Mouse (Mus musculus): ENCODE data around the gene Isoc2a. TPM values are rescaled to one million over a fixed set of nuclear protein-coding genes. Genes with fewer than 3 reads are reported as not detected.

Gene Isoc2a
- polyA plus RNA-seq, 1 experiment from 2014 or later: 0.89 TPM

DNA sequence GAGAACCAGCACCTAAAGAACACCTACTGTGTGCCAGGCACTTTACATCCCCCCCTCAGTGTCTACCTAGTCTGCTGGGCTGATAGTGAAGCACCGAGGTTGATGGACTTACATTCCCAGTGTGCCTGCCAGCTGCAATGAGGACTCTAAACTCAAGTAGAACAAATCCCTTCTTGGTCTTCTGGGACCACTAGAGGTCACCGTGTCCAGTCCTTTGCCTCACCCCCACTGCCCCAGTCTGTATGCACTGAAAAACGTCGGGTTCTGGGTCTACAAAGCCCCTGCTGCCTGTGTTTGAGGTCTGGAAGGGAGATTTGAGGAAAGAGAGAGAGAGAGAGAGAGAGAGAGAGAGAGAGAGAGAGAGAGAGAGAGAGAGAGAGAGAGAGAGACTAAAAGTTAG lies 47.5 kb downstream of the Isoc2a start:
- peaks cover 29% of the 10 kb centered on the region for H3K27me3 ChIP-seq (ENCODE audit: control insufficient read depth, insufficient read depth, low read depth, low read length)
- H3K9ac ChIP-seq (ENCODE audit: low read depth, low read length): no peak overlapping the region
- no peak overlapping the region for H3K4me3 ChIP-seq (ENCODE audit: low read depth, low read length)
- peaks cover 8% of the 10 kb centered on the region for H3K4me1 ChIP-seq (ENCODE audit: control insufficient read depth, low read depth, low read length)
- H3K9me3 ChIP-seq (replicated peaks; ENCODE audit: control insufficient read depth, low read length): no peaks in the 10 kb centered on the region
- H3K36me3 ChIP-seq (ENCODE audit: control insufficient read depth, insufficient read depth): peaks cover 14% of the 10 kb centered on the region
- H3K4me2 ChIP-seq (ENCODE audit: low read depth, low read length): no peak overlapping the region
- H3K27ac ChIP-seq (ENCODE audit: low read length): no peak overlapping the region
- no peak for ATAC-seq (ENCODE audit: low read depth)
- WGBS (ENCODE audit: insufficient replicate concordance): 3% methylated on average over 4 of the region's 4 CpGs

DNA sequence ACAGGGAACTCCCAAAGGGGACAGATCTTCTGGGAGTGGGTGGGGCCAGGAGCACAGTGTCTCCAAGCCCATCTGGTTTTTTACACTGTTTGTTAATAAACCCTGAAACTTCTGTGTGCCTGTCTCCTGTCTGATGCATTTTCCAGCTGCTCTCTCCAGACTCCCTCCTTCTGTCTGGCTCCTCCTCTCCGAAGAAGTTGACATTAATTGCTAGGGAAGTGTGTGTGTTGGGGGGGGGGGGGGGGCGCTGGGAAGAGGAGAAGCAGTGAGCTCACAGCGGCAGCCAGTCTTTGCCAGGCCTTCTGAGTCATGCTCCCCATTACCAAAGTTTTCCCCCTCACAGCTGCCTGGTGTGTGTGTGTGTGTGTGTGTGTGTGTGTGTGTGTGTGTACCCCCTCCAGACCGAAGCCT lies 47.9 kb downstream of the Isoc2a start:
- no peak overlapping the region for H3K4me2 ChIP-seq (ENCODE audit: low read depth, low read length)
- H3K27ac ChIP-seq (ENCODE audit: low read length): no peak overlapping the region
- H3K4me3 ChIP-seq (ENCODE audit: low read depth, low read length): no peak overlapping the region
- no peaks in the 10 kb centered on the region for H3K9me3 ChIP-seq (replicated peaks; ENCODE audit: control insufficient read depth, low read length)
- no peak for ATAC-seq (ENCODE audit: low read depth)
- WGBS (ENCODE audit: insufficient replicate concordance): 14% methylated on average over 3 of the region's 4 CpGs
- no peak overlapping the region for H3K9ac ChIP-seq (ENCODE audit: low read depth, low read length)
- peaks cover 10% of the 10 kb centered on the region for H3K36me3 ChIP-seq (ENCODE audit: control insufficient read depth, insufficient read depth)
- peaks cover 29% of the 10 kb centered on the region for H3K27me3 ChIP-seq (ENCODE audit: control insufficient read depth, insufficient read depth, low read depth, low read length)
- H3K4me1 ChIP-seq (ENCODE audit: control insufficient read depth, low read depth, low read length): peaks cover 8% of the 10 kb centered on the region

DNA sequence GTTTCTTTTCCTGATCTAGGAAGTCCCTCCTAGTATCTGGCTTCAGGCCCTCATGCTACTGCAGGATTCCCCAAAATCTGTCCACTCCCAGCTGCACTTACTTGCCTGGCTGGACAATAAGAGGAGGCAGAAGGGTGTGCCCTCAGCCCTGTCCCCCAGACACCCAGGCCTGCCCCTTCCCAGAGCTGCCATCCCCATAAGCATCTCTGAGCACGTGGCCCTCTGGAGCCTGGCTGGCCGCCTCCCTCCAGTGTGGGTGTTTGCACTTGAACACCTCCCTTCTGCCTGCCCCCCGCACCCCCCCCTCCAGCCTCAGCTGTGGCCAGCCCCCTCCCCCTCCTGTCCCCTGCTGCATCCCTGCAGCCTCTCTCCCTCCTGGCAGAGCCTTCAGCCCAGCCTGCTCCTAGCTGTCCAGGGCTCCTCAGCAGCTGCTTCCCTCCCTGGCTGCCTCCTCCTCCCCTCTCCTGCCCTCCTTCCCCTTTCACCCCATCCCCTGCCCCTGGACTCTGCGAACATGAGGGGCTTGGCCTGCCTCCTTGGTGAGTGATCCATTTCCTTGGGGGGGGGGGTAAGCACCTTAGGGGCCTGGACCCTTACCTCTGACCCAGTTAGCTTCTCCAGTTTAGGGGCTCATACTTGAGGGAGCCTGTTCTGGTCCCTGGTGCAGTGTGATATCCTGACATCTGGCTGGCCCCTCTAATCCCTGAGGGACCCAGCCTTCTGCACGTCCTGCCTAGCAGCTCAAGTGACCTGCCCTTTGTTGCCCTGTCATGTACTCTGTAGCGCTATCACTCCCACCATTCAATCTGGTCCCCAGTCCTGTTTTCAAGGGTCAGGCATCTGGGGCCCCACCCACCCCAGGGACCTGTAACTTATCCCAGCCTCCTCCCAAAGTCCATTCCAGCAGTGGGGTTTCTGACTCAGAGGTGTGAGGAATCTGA lies 48.8 kb downstream of the Isoc2a start, which contains the start of gene Ssc5d:
Gene Ssc5d (plus strand): TSS at position 345 of the 941 bp plus-strand sequence.
- Histone ChIP-seq H3K9me3 (replicated peaks; ENCODE audit: control insufficient read depth, low read length) (no peaks in the 10 kb centered on the region), H3K27me3 (ENCODE audit: control insufficient read depth, insufficient read depth, low read depth, low read length) (peaks cover 29% of the 10 kb centered on the region), H3K4me1 (ENCODE audit: control insufficient read depth, low read depth, low read length) (peaks cover 8% of the 10 kb centered on the region), H3K27ac (ENCODE audit: low read length) (no peak within 1 kb of the TSS), H3K4me2 (ENCODE audit: low read depth, low read length) (no peak within 1 kb of the TSS), H3K4me3 (ENCODE audit: low read depth, low read length) (no peak within 1 kb of the TSS), H3K36me3 (ENCODE audit: control insufficient read depth, insufficient read depth) (peaks cover 2% of the 10 kb centered on the region; the same call in 1 of the 2 replicates), H3K9ac (ENCODE audit: low read depth, low read length) (no peak within 1 kb of the TSS)
- ATAC-seq (ENCODE audit: low read depth): no peak
- 17% methylated on average over 6 of the region's 6 CpGs for WGBS (ENCODE audit: insufficient replicate concordance)

DNA sequence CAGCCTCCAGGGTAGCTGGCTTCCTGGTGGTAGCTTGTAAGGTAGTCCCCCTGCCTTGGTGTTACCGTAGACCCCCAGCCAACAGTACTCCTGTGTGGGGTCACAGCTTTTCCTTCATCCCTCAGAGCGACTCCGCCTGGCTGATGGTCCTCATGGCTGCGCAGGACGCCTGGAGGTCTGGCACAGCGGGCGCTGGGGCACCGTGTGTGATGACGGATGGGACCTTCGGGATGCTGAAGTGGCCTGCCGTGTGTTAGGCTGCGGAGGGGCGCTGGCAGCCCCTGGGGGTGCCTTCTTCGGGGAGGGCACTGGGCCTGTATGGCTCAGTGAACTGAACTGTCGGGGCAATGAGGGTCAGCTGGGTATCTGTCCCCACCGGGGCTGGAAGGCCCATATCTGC lies 49.9 kb downstream of the Isoc2a start:
- no peak overlapping the region for H3K4me3 ChIP-seq (ENCODE audit: low read depth, low read length)
- WGBS (ENCODE audit: insufficient replicate concordance): 70% methylated on average over 16 of the region's 16 CpGs

DNA sequence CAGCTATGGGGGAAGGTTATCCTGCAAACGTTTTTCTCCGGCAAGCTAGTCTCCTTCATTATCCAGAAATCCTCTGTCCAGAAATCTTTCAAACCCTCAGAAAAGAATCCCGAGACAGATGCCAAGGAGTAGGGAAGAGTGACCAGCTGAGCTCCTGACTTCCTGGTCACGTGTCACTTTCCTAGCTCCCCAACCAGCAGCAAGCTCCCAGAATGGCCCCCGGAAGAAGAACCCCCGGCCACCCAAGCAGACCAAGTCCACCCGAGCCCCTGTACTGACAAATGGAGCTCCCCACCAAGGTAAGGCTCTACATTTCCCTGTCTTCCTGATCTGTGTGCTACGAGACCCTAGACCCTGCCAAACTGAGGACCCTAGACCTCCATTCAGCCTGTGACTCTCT lies 50.8 kb downstream of the Isoc2a start:
- Histone ChIP-seq H3K27ac (ENCODE audit: low read length) (no peak overlapping the region), H3K27me3 (ENCODE audit: control insufficient read depth, insufficient read depth, low read depth, low read length) (peaks cover 25% of the 10 kb centered on the region), H3K4me2 (ENCODE audit: low read depth, low read length) (no peak overlapping the region), H3K36me3 (ENCODE audit: control insufficient read depth, insufficient read depth) (no peaks in the 10 kb centered on the region), H3K4me3 (ENCODE audit: low read depth, low read length) (no peak overlapping the region), H3K4me1 (ENCODE audit: control insufficient read depth, low read depth, low read length) (peaks cover 2% of the 10 kb centered on the region), H3K9me3 (replicated peaks; ENCODE audit: control insufficient read depth, low read length) (no peaks in the 10 kb centered on the region), H3K9ac (ENCODE audit: low read depth, low read length) (no peak overlapping the region)
- no peak for ATAC-seq (ENCODE audit: low read depth)
- 46% methylated on average over 8 of the region's 8 CpGs for WGBS (ENCODE audit: insufficient replicate concordance)

More for the DNA sequence above, 49.9 kb downstream of the Isoc2a start:
- H3K9ac ChIP-seq (ENCODE audit: low read depth, low read length): no peak overlapping the region
- H3K4me1 ChIP-seq (ENCODE audit: control insufficient read depth, low read depth, low read length): peaks cover 4% of the 10 kb centered on the region
- no peaks in the 10 kb centered on the region for H3K36me3 ChIP-seq (ENCODE audit: control insufficient read depth, insufficient read depth)
- no peak overlapping the region for H3K27ac ChIP-seq (ENCODE audit: low read length)
- no peak overlapping the region for H3K4me2 ChIP-seq (ENCODE audit: low read depth, low read length)
- H3K9me3 ChIP-seq (replicated peaks; ENCODE audit: control insufficient read depth, low read length): no peaks in the 10 kb centered on the region
- H3K27me3 ChIP-seq (ENCODE audit: control insufficient read depth, insufficient read depth, low read depth, low read length): peaks cover 29% of the 10 kb centered on the region
- no peak for ATAC-seq (ENCODE audit: low read depth)

DNA sequence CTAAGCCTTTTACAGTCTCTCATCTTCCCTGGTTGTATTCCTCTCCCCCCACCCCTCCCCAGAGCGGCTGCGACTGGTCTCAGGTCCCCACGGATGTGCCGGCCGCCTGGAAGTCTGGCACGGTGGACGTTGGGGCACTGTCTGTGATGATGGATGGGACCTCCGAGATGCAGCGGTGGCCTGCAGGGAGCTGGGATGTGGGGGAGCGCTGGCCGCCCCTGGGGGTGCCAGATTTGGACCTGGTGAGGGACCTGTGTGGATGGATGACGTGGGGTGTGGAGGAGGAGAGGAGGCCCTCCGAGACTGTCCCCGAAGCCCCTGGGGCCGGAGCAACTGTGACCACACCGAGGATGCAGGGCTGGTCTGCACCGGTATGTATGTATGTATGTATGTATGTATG lies 51.4 kb downstream of the Isoc2a start:
- Histone ChIP-seq H3K9ac (ENCODE audit: low read depth, low read length) (no peak overlapping the region), H3K9me3 (replicated peaks; ENCODE audit: control insufficient read depth, low read length) (no peaks in the 10 kb centered on the region), H3K27ac (ENCODE audit: low read length) (no peak overlapping the region), H3K4me3 (ENCODE audit: low read depth, low read length) (no peak overlapping the region), H3K27me3 (ENCODE audit: control insufficient read depth, insufficient read depth, low read depth, low read length) (peaks cover 18% of the 10 kb centered on the region), H3K36me3 (ENCODE audit: control insufficient read depth, insufficient read depth) (no peaks in the 10 kb centered on the region), H3K4me1 (ENCODE audit: control insufficient read depth, low read depth, low read length) (no peaks in the 10 kb centered on the region; the same call in 1 of the 2 replicates), H3K4me2 (ENCODE audit: low read depth, low read length) (no peak overlapping the region)
- WGBS (ENCODE audit: insufficient replicate concordance): 64% methylated on average over 17 of the region's 17 CpGs
- no peak for ATAC-seq (ENCODE audit: low read depth)

DNA sequence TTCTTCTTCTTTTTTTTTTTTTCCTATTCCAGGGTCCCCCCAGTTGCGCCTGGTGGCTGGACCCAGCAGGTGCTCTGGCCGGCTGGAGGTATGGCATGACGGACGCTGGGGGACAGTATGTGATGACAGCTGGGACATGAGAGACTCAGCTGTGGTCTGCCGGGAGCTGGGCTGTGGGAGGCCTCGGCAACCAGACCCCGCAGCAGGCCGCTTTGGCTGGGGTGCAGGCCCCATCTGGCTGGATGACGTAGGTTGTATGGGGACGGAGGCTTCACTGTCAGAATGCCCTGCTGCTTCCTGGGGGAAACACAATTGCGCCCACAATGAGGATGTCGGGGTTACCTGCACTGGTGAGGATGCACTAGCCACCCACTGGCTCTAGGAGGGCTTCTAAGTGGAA lies 56.1 kb downstream of the Isoc2a start:
- H3K4me3 ChIP-seq (ENCODE audit: low read depth, low read length): no peak overlapping the region
- WGBS (ENCODE audit: insufficient replicate concordance): 70% methylated on average over 12 of the region's 12 CpGs
- no peak overlapping the region for H3K4me2 ChIP-seq (ENCODE audit: low read depth, low read length)
- no peaks in the 10 kb centered on the region for H3K27me3 ChIP-seq (ENCODE audit: control insufficient read depth, insufficient read depth, low read depth, low read length)
- no peaks in the 10 kb centered on the region for H3K9me3 ChIP-seq (replicated peaks; ENCODE audit: control insufficient read depth, low read length)
- no peaks in the 10 kb centered on the region for H3K4me1 ChIP-seq (ENCODE audit: control insufficient read depth, low read depth, low read length)
- H3K9ac ChIP-seq (ENCODE audit: low read depth, low read length): no peak overlapping the region
- H3K27ac ChIP-seq (ENCODE audit: low read length): no peak overlapping the region
- no peaks in the 10 kb centered on the region for H3K36me3 ChIP-seq (ENCODE audit: control insufficient read depth, insufficient read depth)
- ATAC-seq (ENCODE audit: low read depth): no peak

DNA sequence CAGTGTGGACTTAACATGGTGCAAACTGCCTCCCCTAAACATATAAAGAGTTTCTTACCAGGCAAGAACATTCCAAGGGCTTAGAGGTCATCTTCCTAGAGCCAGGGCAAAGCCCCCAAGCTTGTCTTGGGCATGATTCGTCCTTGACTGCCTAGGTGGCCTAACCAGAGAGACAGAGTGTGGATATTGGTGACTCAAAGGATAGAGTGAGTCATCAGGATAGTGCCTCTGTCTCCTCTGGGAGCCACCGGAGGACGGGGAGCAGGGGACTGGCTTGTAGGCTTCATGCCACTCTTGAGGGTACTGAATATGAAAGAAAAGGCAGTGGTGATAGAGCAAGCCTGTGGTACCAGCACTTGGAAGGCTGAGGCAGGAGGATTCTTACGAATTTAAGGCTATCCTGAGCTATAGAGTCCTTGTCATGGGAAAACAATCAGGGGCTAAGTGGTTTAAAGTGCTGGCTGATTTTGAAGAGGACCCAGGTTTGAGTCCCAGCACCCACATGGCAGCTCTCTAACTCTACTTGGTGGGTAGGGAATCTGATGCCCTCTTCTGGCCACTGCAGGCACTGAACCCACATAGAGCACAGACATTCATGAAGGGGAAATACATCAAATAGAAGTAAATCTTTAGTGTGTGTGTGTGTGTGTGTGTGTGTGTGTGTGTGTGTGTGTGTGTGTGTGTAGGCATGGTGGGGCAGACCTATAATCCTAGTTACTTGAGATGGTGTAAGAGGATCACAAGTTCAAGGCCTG lies 57.4 kb downstream of the Isoc2a start:
- no peaks in the 10 kb centered on the region for H3K4me1 ChIP-seq (ENCODE audit: control insufficient read depth, low read depth, low read length)

DNA sequence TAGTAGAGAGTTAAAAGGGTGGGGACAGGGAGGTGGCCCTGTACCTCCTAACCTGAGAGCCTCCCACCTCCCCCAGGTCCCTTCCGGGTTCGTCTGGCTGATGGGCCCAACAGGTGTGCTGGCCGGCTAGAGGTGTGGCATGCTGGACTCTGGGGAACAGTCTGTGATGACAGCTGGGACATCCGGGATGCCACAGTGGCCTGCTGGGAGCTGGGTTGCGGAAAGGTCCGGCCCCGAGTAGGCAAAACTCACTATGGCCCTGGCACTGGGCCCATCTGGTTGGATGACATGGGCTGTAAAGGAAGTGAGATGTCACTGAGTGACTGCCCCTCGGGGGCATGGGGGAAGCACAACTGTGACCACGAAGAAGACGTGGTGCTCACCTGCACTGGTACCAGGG lies 59.9 kb downstream of the Isoc2a start:
- no peak overlapping the region for H3K4me3 ChIP-seq (ENCODE audit: low read depth, low read length)
- no peaks in the 10 kb centered on the region for H3K36me3 ChIP-seq (ENCODE audit: control insufficient read depth, insufficient read depth)
- H3K9me3 ChIP-seq (replicated peaks; ENCODE audit: control insufficient read depth, low read length): no peaks in the 10 kb centered on the region
- H3K27me3 ChIP-seq (ENCODE audit: control insufficient read depth, insufficient read depth, low read depth, low read length): no peaks in the 10 kb centered on the region
- H3K4me2 ChIP-seq (ENCODE audit: low read depth, low read length): no peak overlapping the region
- H3K9ac ChIP-seq (ENCODE audit: low read depth, low read length): no peak overlapping the region
- no peak for ATAC-seq (ENCODE audit: low read depth)
- H3K27ac ChIP-seq (ENCODE audit: low read length): no peak overlapping the region
- H3K4me1 ChIP-seq (ENCODE audit: control insufficient read depth, low read depth, low read length): no peaks in the 10 kb centered on the region
- WGBS (ENCODE audit: insufficient replicate concordance): 57% methylated on average over 10 of the region's 10 CpGs

More for the DNA sequence above, 57.4 kb downstream of the Isoc2a start:
- Histone ChIP-seq H3K9ac (ENCODE audit: low read depth, low read length) (no peak overlapping the region), H3K4me2 (ENCODE audit: low read depth, low read length) (no peak overlapping the region), H3K27me3 (ENCODE audit: control insufficient read depth, insufficient read depth, low read depth, low read length) (no peaks in the 10 kb centered on the region), H3K9me3 (replicated peaks; ENCODE audit: control insufficient read depth, low read length) (no peaks in the 10 kb centered on the region), H3K27ac (ENCODE audit: low read length) (no peak overlapping the region), H3K36me3 (ENCODE audit: control insufficient read depth, insufficient read depth) (no peaks in the 10 kb centered on the region), H3K4me3 (ENCODE audit: low read depth, low read length) (no peak overlapping the region)
- ATAC-seq (ENCODE audit: low read depth): no peak
- WGBS (ENCODE audit: insufficient replicate concordance): 56% methylated on average over 4 of the region's 4 CpGs
